Mouse (Mus musculus) telencephalon, adult 2 months (tissue): ENCODE measurements around the gene Tmem203.

Experiments
- DNase-seq: peaks from one replicate; pipeline ENCODE4 v3.0.0-alpha.2; 2011; ENCODE audit warnings: low read depth, low spot score

Tmem203 gene

GRCm38 (mm10) chr2:25290816-25291130 is 35.5 kb downstream of the Tmem203 start:
- no peak for DNase-seq

GRCm38 (mm10) chr2:25291184-25292053 is 36.2 kb downstream of the Tmem203 start:
- DNase-seq: no peak

DNA sequence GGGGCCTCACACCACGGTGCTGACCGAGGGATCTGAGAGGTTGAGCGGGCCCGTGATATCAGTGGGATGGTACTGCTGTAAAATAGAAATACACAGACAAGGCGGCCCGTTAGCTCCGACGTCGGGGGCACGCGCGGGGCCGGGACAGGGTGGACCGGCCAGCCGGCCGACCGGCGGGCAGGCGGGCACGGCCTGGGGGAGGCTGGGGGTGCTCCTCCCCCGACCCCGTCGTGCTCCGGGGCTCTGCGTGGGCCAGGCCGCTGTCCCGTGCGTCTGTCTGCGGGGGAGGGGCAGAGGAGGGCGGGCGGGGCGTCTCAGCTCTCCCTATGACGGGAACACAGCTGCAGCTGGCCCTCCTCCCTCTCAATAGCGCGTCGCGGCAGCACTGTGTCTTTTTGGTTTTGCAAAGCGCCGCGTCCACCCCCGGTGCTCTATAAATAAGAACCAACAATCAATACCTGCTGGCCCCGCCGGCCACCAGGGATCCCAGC is 36.9 kb downstream of the Tmem203 start:
- no peak for DNase-seq

- no peak for DNase-seq
Observed at GRCm38 (mm10) chr2:25292856-25293255, 37.6 kb downstream of the Tmem203 start.

DNA sequence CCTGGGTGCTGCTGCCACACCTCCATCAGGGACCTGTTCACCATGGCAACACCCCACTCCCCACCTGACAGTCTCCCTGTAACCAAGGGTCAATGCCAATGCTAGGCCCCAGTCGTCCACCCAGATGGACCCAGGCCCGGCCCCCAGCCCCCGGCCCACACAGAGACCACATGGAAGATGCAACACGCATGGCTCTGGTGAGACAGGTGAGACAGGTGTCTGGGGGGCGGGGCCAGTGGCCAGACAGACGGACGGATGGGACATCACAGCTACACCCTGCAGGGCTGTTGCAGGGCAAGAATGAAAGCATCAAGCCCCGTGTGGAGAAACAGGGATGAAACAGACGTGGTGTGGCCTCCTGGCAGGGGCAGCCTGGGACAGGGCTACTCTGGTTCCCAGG is 38.5 kb downstream of the Tmem203 start:
- no peak for DNase-seq

GRCm38 (mm10) chr2:25297093-25297492 is 41.9 kb downstream of the Tmem203 start:
- no peak for DNase-seq

DNA sequence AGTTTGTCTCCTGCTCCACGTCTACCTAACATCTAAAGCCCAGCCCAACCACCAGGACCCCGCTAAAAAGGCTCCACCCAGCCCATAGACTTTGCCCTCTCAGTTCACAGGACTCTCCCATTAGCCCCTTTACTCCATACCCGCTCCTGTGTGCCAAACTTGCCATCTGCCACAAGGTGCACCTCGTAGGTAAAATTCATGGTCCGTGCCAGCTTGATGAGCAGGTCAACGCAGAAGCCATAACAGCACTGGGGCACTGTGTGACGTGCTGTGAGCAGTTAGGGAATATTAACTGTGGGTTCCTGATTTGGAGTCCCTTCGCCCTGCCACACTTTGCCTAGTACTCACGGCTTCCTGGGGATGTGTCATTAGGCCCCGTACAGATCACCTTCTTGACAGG is 42.8 kb downstream of the Tmem203 start:
- no peak for DNase-seq

GRCm38 (mm10) chr2:25303452-25303851 is 48.2 kb downstream of the Tmem203 start:
- no peak for DNase-seq

DNA sequence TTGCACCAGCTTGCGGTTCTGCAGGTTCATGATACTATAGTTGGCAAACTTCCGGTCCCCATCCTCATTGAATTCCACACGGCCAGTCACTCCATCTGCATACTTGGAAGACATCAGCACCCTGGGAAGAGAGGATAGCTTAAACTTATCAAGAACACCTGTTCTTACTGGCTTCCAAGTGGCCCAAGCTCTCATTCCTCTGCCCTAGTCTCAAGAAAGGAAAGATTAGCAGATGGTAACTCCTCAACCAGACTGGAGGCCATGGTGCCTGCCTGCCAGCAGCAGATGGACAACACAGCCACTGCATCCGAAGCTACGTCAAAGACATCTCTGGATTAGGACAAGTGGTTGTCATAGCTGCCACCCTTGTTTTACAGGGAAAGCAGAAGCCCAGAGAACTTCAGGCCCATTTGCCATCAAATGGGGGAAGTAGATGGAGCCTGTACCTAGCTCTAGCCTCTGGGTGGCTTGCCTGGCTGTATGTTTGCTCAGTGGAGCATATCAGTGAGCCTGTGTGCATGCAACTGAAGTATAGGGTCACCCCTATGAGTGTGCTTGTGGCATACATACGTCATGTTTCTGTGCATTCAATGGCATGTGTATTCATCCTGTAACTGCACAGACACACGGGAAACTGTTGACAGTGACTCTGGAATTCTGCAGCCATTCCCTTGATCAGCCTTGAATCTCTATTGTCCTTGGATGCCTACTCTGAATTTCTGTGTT is 48.9 kb downstream of the Tmem203 start:
- DNase-seq: no peak

DNA sequence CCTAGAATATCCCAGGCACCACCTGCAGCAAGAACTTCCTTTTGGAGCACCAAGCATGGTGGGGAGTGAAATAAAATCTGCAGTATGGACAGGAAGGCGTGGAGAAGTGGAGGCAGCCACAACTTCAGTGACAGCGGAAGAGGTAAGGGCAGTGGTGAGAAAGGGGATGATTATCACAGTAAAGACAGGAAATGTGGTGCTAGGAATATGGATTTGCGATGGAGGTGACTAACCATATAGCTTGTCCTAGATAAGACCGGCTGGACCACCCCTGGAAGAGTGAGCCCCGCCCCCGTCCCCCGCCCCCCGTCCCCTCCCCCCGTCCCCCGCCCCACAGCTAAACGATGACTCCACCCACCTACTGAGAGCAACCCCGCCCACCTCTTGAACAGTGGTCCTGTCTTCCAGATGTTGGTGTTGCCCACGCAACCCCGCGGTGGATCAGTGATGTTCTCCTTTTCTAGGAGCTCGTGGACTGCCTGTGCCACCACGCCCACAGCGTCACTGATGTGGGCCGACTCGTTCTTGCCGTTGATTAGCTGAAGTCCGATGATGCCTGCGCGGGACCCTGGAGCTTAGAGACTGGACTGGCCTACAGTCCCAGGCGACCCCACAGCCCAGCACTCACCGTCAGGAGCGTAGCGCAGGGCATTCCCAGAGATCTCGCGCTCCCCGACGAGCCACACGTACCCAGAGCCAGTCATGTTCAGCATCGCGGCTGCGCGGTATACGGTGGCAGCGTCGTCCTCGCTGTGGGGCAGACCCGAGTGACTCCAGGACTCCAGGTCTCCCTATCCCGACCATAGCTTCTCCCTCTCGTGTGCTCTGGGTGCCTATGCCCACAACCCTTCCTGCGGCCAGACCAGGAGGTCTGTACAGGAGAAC is 49.7 kb downstream of the Tmem203 start:
- no peak for DNase-seq
